Mouse (Mus musculus): ENCODE measurements around the gene Rwdd2b. TPM values are rescaled to one million over a fixed set of nuclear protein-coding genes. Genes with fewer than 3 reads are reported as not detected.

The Rwdd2b gene
- polyA plus RNA-seq, 2 experiments = 6.5 to 8.5 TPM

GRCm38 (mm10) chr16:87445110-87445509 lies 4.7 kb upstream of the Rwdd2b start:
- Histone ChIP-seq H3K36me3 (ENCODE audit: control insufficient read depth, insufficient read depth, low read length) (no peaks in the 10 kb centered on the region), H3K4me1 (ENCODE audit: control insufficient read depth, insufficient read depth, low read length) (0 out of 2 replicates have a peak, but pooled peaks cover 7% of the 10 kb centered on the region), H3K27me3 (ENCODE audit: control insufficient read depth, insufficient read depth, low read length) (no peaks in the 10 kb centered on the region), H3K9me3 (ENCODE audit: control insufficient read depth, low read length) (no peaks in the 10 kb centered on the region), H3K27ac (replicated peaks; ENCODE audit: low read depth, low read length) (no peak overlapping the region), H3K4me2 (replicated peaks; ENCODE audit: low read depth, low read length, severe bottlenecking) (no peak overlapping the region), H3K4me3 (replicated peaks; ENCODE audit: low read length) (no peak overlapping the region), H3K9ac (ENCODE audit: low read depth, low read length, severe bottlenecking) (no peak overlapping the region)
- no peak for ATAC-seq (ENCODE audit: low FRiP score, low read depth)
- no peak for DNase-seq (ENCODE audit: low spot score)
- TF ChIP-seq POLR2A (IDR thresholded peaks at IDR 0.05; ENCODE audit: borderline replicate concordance, extremely low read depth, insufficient read depth, insufficient read length) = no peak

DNA sequence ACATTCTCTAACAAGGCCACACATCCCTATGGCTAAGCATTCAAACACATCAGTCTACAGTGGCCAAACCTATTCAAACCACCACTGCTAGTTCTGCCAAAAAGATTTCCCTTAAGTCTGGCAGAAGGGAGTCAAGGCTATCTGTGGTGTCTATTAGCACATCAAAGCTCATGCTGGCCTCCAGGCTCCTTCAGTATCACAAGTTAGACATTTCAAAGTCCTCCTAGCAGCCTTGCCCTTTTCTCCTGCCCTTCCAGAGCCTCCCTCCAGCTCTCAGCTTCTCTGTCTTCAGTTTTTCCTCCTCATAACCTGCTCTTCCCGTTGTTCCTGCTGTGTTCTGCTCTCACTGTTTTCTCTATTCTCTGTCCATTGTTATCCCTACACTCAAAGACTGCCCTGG lies 3.7 kb upstream of the Rwdd2b start:
- no peak overlapping the region for H3K27ac ChIP-seq (replicated peaks; ENCODE audit: low read depth, low read length)
- no peak overlapping the region for H3K9ac ChIP-seq (ENCODE audit: low read depth, low read length, severe bottlenecking)
- 46% methylated on average over 1 of the region's 1 CpGs for WGBS
- DNase-seq (ENCODE audit: low spot score) (no peak), ATAC-seq (ENCODE audit: low FRiP score, low read depth) (no peak)
- no peaks in the 10 kb centered on the region for H3K9me3 ChIP-seq (ENCODE audit: control insufficient read depth, low read length)
- no peaks in the 10 kb centered on the region for H3K36me3 ChIP-seq (ENCODE audit: control insufficient read depth, insufficient read depth, low read length)
- no peak overlapping the region for H3K4me2 ChIP-seq (replicated peaks; ENCODE audit: low read depth, low read length, severe bottlenecking)
- no peak overlapping the region for H3K4me3 ChIP-seq (replicated peaks; ENCODE audit: low read length)
- H3K27me3 ChIP-seq (ENCODE audit: control insufficient read depth, insufficient read depth, low read length) = no peaks in the 10 kb centered on the region
- TF ChIP-seq POLR2A (IDR thresholded peaks at IDR 0.05; ENCODE audit: borderline replicate concordance, extremely low read depth, insufficient read depth, insufficient read length) = no peak
- H3K4me1 ChIP-seq (ENCODE audit: control insufficient read depth, insufficient read depth, low read length) = 0 out of 2 replicates have a peak, but pooled peaks cover 10% of the 10 kb centered on the region

GRCm38 (mm10) chr16:87443245-87443644 lies 2.9 kb upstream of the Rwdd2b start:
- 0 out of 2 replicates have a peak, but pooled peaks cover 10% of the 10 kb centered on the region for H3K4me1 ChIP-seq (ENCODE audit: control insufficient read depth, insufficient read depth, low read length)
- H3K9ac ChIP-seq (ENCODE audit: low read depth, low read length, severe bottlenecking) = no peak overlapping the region
- no peak for DNase-seq (ENCODE audit: low spot score)
- no peaks in the 10 kb centered on the region for H3K27me3 ChIP-seq (ENCODE audit: control insufficient read depth, insufficient read depth, low read length)
- no peaks in the 10 kb centered on the region for H3K9me3 ChIP-seq (ENCODE audit: control insufficient read depth, low read length)
- ATAC-seq (ENCODE audit: low FRiP score, low read depth) = no peak
- H3K4me2 ChIP-seq (replicated peaks; ENCODE audit: low read depth, low read length, severe bottlenecking) = no peak overlapping the region
- H3K27ac ChIP-seq (replicated peaks; ENCODE audit: low read depth, low read length) = no peak overlapping the region
- TF ChIP-seq POLR2A (IDR thresholded peaks at IDR 0.05; ENCODE audit: borderline replicate concordance, extremely low read depth, insufficient read depth, insufficient read length) = no peak
- no peak overlapping the region for H3K4me3 ChIP-seq (replicated peaks; ENCODE audit: low read length)
- no peaks in the 10 kb centered on the region for H3K36me3 ChIP-seq (ENCODE audit: control insufficient read depth, insufficient read depth, low read length)

DNA sequence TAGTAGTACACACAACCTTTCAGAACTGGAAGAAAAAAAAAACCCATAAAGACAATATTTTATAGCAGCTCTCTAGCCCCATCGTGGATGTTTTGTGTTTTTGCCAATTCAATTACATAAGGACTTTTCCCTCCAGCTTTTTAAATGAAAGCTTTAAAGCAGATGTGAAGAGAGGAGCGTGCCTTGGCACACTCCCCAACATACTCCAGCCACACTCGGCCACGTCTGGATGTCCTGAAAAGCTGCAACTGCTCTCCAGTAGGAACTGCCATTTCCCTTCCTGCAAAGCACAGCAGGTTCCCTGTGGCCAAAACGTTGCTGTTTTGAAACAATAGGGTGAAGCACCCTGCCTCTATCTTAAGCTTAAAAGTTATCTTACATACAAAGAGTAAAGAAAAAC lies 1.9 kb upstream of the Rwdd2b start:
- H3K4me2 ChIP-seq (replicated peaks; ENCODE audit: low read depth, low read length, severe bottlenecking) = no peak overlapping the region
- no peaks in the 10 kb centered on the region for H3K9me3 ChIP-seq (ENCODE audit: control insufficient read depth, low read length)
- 28% methylated on average over 5 of the region's 5 CpGs for WGBS
- ATAC-seq (ENCODE audit: low FRiP score, low read depth) = no peak
- no peaks in the 10 kb centered on the region for H3K27me3 ChIP-seq (ENCODE audit: control insufficient read depth, insufficient read depth, low read length)
- no peak overlapping the region for H3K9ac ChIP-seq (ENCODE audit: low read depth, low read length, severe bottlenecking)
- no peak overlapping the region for H3K4me3 ChIP-seq (replicated peaks; ENCODE audit: low read length)
- 0 out of 2 replicates have a peak, but pooled peaks cover 10% of the 10 kb centered on the region for H3K4me1 ChIP-seq (ENCODE audit: control insufficient read depth, insufficient read depth, low read length)
- peak; percentile 68 for DNase-seq (ENCODE audit: low spot score)
- H3K27ac ChIP-seq (replicated peaks; ENCODE audit: low read depth, low read length) = no peak overlapping the region
- no peak for TF ChIP-seq POLR2A (IDR thresholded peaks at IDR 0.05; ENCODE audit: borderline replicate concordance, extremely low read depth, insufficient read depth, insufficient read length)
- no peaks in the 10 kb centered on the region for H3K36me3 ChIP-seq (ENCODE audit: control insufficient read depth, insufficient read depth, low read length)

DNA sequence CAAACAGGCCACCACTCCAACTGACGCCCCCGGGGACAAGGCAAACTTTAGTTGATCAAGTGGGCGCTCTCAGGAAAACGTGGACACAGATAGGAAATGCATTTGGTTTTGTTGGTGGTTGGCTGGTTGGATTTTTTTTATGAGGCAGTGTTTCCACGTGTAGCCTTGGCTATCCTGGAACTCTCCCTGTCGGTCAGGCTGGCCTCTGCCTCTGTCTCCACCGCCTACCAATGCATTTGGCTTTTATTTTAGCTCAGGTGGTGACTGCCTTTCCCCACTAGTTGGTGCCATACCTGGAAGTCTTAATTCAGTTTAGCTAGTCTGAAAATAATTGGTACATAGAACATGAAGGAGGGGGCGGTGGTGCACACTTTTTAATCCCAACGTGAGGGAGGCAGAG lies 716 bp upstream of the Rwdd2b start:
- peak overlapping the region; percentile 60 for H3K4me2 ChIP-seq (replicated peaks; ENCODE audit: low read depth, low read length, severe bottlenecking)
- H3K4me1 ChIP-seq (ENCODE audit: control insufficient read depth, insufficient read depth, low read length) = 0 out of 2 replicates have a peak, but pooled peaks cover 10% of the 10 kb centered on the region
- no peak for DNase-seq (ENCODE audit: low spot score)
- no peak for ATAC-seq (ENCODE audit: low FRiP score, low read depth)
- H3K4me3 ChIP-seq (replicated peaks; ENCODE audit: low read length) = peak overlapping the region; percentile 78
- 21% methylated on average over 9 of the region's 9 CpGs for WGBS
- no peak for TF ChIP-seq POLR2A (IDR thresholded peaks at IDR 0.05; ENCODE audit: borderline replicate concordance, extremely low read depth, insufficient read depth, insufficient read length)
- H3K36me3 ChIP-seq (ENCODE audit: control insufficient read depth, insufficient read depth, low read length) = peaks cover 3% of the 10 kb centered on the region; the same call in 1 of the 2 replicates
- H3K9me3 ChIP-seq (ENCODE audit: control insufficient read depth, low read length) = no peaks in the 10 kb centered on the region
- H3K9ac ChIP-seq (ENCODE audit: low read depth, low read length, severe bottlenecking) = peak overlapping the region; percentile 83
- no peaks in the 10 kb centered on the region for H3K27me3 ChIP-seq (ENCODE audit: control insufficient read depth, insufficient read depth, low read length)
- H3K27ac ChIP-seq (replicated peaks; ENCODE audit: low read depth, low read length) = no peak overlapping the region

DNA sequence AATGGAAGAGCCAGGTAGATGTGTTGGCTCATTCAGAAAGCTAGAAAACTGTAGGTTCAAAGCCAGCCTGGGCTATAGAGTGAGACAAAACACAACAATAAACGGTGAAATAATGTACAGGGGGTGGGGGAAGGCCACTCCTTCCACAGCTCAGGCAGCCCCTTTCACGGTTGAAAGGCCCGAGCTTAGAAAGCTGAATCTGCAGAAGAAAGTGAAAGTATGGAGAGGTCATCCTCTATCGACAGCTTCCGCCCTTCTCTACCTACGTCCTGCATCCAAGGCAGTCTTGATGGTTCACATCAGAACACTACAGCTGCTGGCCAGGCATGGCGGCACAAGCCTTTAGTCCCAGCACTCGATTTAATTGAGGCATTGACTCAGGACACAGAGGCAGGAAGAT lies 1.7 kb downstream of the Rwdd2b start:
- H3K4me2 ChIP-seq (replicated peaks; ENCODE audit: low read depth, low read length, severe bottlenecking) = no peak overlapping the region
- no peak overlapping the region for H3K9ac ChIP-seq (ENCODE audit: low read depth, low read length, severe bottlenecking)
- no peaks in the 10 kb centered on the region for H3K27me3 ChIP-seq (ENCODE audit: control insufficient read depth, insufficient read depth, low read length)
- ATAC-seq (ENCODE audit: low FRiP score, low read depth) (no peak), DNase-seq (ENCODE audit: low spot score) (no peak)
- no peaks in the 10 kb centered on the region for H3K9me3 ChIP-seq (ENCODE audit: control insufficient read depth, low read length)
- WGBS = 88% methylated on average over 8 of the region's 8 CpGs
- TF ChIP-seq POLR2A (IDR thresholded peaks at IDR 0.05; ENCODE audit: borderline replicate concordance, extremely low read depth, insufficient read depth, insufficient read length) = no peak
- H3K36me3 ChIP-seq (ENCODE audit: control insufficient read depth, insufficient read depth, low read length) = peaks cover 5% of the 10 kb centered on the region; the same call in 1 of the 2 replicates
- no peak overlapping the region for H3K4me3 ChIP-seq (replicated peaks; ENCODE audit: low read length)
- H3K4me1 ChIP-seq (ENCODE audit: control insufficient read depth, insufficient read depth, low read length) = 0 out of 2 replicates have a peak, but pooled peaks cover 10% of the 10 kb centered on the region
- H3K27ac ChIP-seq (replicated peaks; ENCODE audit: low read depth, low read length) = no peak overlapping the region

Data from limb, embryonic 14.5 days (tissue).